Mouse (Mus musculus): ENCODE results near the gene Pgm5.

GRCm38 (mm10) chr19:24794350-24794749 lies 67.3 kb downstream of the Pgm5 start:
- no peak for TF ChIP-seq CTCF (IDR thresholded peaks at IDR 0.05; ENCODE audit: extremely low read depth, insufficient read length, insufficient replicate concordance, low read depth, low read length)
- no peak for TF ChIP-seq POLR2A (IDR thresholded peaks at IDR 0.05; ENCODE audit: low read depth, low read length)
